In the genomic region with DNA sequence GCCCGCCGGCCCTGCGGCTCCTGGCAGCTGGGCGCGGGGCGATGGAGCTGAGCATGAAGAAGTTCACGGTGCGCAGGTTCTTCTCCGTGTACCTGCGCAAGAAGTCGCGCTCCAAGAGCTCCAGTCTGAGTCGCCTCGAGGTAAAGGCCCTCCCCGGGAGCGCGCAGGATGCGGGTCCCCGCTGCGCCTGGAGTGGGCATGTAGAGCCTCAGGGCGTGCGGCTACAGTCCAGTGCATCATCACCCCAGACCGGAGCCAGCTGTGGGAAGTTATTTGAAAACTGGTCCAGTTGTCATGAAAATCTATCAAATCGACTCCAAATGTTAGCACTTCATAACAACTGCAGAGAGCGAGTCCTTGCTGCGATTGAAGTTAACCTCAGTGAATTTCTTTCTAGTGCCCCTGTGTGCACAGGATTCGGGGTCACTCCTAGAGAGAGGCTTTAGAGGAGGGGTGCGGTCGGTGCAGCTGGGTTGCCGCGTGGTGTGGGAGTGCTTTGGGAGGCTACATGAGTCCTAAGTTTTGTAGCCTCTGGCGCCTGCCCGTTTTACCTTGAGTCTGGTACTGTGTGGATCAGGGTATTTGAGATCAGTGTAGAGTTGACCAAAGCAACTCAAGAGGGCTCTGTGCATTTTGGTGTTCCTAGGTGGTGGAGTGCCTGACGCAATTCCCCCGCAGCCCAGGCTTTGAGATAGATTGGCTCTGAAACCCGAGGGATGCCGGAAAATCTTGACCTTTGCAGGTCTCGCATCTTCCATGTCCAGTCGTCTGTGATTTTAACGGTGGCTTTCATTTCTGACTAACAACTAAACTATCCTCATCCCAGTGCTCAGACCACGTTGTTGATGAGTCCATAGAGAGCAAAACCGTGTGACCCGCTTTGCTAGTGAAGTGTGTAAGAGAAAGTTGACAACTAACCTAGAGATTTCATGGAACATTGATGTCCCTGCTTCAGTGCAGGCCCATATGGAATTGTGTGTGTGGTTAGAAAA, we compare ENCODE assay signal across 8 mouse cellular contexts. TPM values are rescaled to one million over a fixed set of nuclear protein-coding genes. Genes with fewer than 3 reads are reported as not detected.
DNase-seq lines count a peak whose midpoint lies in the region; ATAC-seq and TF ChIP-seq lines count a peak whose summit lies in the region.

No protein-coding gene starts in this region.

- H3K4me3 ChIP-seq in hindbrain, embryonic 11.5 days (ENCODE audit: low read depth, low read length): peak overlapping the region; percentile 81
- H3K4me3 ChIP-seq in liver, embryonic 14.5 days (ENCODE audit: insufficient read depth in 1 of 2, low read depth in 2 of 2, low read length in 2 of 2): peak overlapping the region; percentile 46 to 52
- peak overlapping the region; percentile 88 for H3K4me3 ChIP-seq in stomach, embryonic 16.5 days (replicated peaks; ENCODE audit: low read length)

- WGBS in hindbrain, embryonic 11.5 days: 2% methylated on average over 43 of the region's 43 CpGs
- 6% methylated on average over 43 of the region's 43 CpGs for WGBS in liver, embryonic 14.5 days (ENCODE audit: insufficient replicate concordance)
- WGBS in stomach, embryonic 16.5 days: 4% methylated on average over 43 of the region's 43 CpGs

- H3K27me3 ChIP-seq in hindbrain, embryonic 11.5 days (ENCODE audit: control insufficient read depth, insufficient read depth, low read length): no peaks in the 10 kb centered on the region
- H3K27me3 ChIP-seq in liver, embryonic 14.5 days (ENCODE audit: control insufficient read depth, insufficient read depth, low read length): peaks cover 10% of the 10 kb centered on the region
- no peaks in the 10 kb centered on the region; the same call in 1 of the 2 replicates for H3K27me3 ChIP-seq in stomach, embryonic 16.5 days (ENCODE audit: control insufficient read depth, insufficient read depth, low read length)

- no peaks in the 10 kb centered on the region for H3K4me1 ChIP-seq in hindbrain, embryonic 11.5 days (replicated peaks; ENCODE audit: control insufficient read depth, insufficient read depth, low read length)
- H3K4me1 ChIP-seq in liver, embryonic 14.5 days (replicated peaks; ENCODE audit: control insufficient read depth in 2 of 2, insufficient read depth in 2 of 2, low read length in 1 of 2): peaks cover 9 to 15% of the 10 kb centered on the region in 2 experiments
- peaks cover 17% of the 10 kb centered on the region for H3K4me1 ChIP-seq in stomach, embryonic 16.5 days (ENCODE audit: control insufficient read depth, insufficient read depth, low read length)

- no peaks in the 10 kb centered on the region for H3K9me3 ChIP-seq in hindbrain, embryonic 11.5 days (ENCODE audit: control insufficient read depth, low read length)
- H3K9me3 ChIP-seq in liver, embryonic 14.5 days (ENCODE audit: control insufficient read depth, low read length): no peaks in the 10 kb centered on the region
- H3K9me3 ChIP-seq in stomach, embryonic 16.5 days (replicated peaks; ENCODE audit: control insufficient read depth, low read length): no peaks in the 10 kb centered on the region

- peak; percentile 13 for DNase-seq in adrenal gland, postnatal 10 days
- DNase-seq in adrenal gland, adult 8-10 months: no peak
- peak; percentile 37 for DNase-seq in right cerebral cortex, adult 18-20 months
- DNase-seq in right cerebral cortex, postnatal 14 days: no peak
- DNase-seq in hindbrain, embryonic 11.5 days (ENCODE audit: low spot score): peak; percentile 69
- no peak for DNase-seq in liver, embryonic 14.5 days (ENCODE audit: low read depth in 3 of 3, low spot score in 3 of 3)
- no peak for DNase-seq in T-cell, adult 2 months (ENCODE audit: low spot score)

- no peak for TF ChIP-seq CTCF in liver, embryonic 14.5 days (IDR thresholded peaks at IDR 0.05; ENCODE audit: low read depth)

- H3K4me2 ChIP-seq in hindbrain, embryonic 11.5 days (replicated peaks; ENCODE audit: low read depth, low read length): peak overlapping the region; percentile 63
- peak overlapping the region; percentile 67 for H3K4me2 ChIP-seq in liver, embryonic 14.5 days (ENCODE audit: low read depth)
- peak overlapping the region; percentile 86 for H3K4me2 ChIP-seq in stomach, embryonic 16.5 days (ENCODE audit: low read depth, low read length)

- peak overlapping the region; percentile 89 for H3K9ac ChIP-seq in hindbrain, embryonic 11.5 days (ENCODE audit: low read depth, low read length)
- H3K9ac ChIP-seq in liver, embryonic 14.5 days (replicated peaks): no peak overlapping the region
- H3K9ac ChIP-seq in stomach, embryonic 16.5 days (ENCODE audit: low read length): peak overlapping the region; percentile 81

- peak overlapping the region; percentile 83 for H3K27ac ChIP-seq in hindbrain, embryonic 11.5 days (ENCODE audit: low read depth, low read length)
- H3K27ac ChIP-seq in liver, embryonic 14.5 days: no peak overlapping the region
- peak overlapping the region; percentile 74 for H3K27ac ChIP-seq in stomach, embryonic 16.5 days (ENCODE audit: low read length)

- no peaks in the 10 kb centered on the region for H3K36me3 ChIP-seq in hindbrain, embryonic 11.5 days (ENCODE audit: control insufficient read depth, insufficient read depth, low read length)
- H3K36me3 ChIP-seq in liver, embryonic 14.5 days (replicated peaks; ENCODE audit: control insufficient read depth, insufficient read depth, low read depth): no peaks in the 10 kb centered on the region
- H3K36me3 ChIP-seq in stomach, embryonic 16.5 days (ENCODE audit: control insufficient read depth, insufficient read depth, low read length): no peaks in the 10 kb centered on the region

- ATAC-seq in hindbrain, embryonic 11.5 days (ENCODE audit: low FRiP score): peak; percentile 36
- no peak for ATAC-seq in liver, embryonic 14.5 days (ENCODE audit: insufficient read depth)
- no peak; the same call in 1 of the 2 replicates for ATAC-seq in stomach, embryonic 16.5 days (ENCODE audit: insufficient read depth, low FRiP score)

- TF ChIP-seq EP300 in liver, embryonic 14.5 days (IDR thresholded peaks at IDR 0.05; ENCODE audit: low read depth): no peak

RNA-seq across cellular contexts. Expression of a gene that starts 0.7 kb away (rescaled TPM):
- 10 to 100 TPM; 12.9 to 23.2 TPM for total RNA-seq in adrenal gland, postnatal 10 days (2021)
- 10 to 100 TPM; 14.9 to 20.8 (median 19.2) TPM for total RNA-seq in adrenal gland, adult 8-10 months (2022)
- 22.5 and 27.2 TPM in 2 replicates for polyA plus RNA-seq in hindbrain, embryonic 11.5 days (2014; fragmentation: Nextera tagmentation; extraction: Ambion mirVana)
- polyA plus RNA-seq in liver, embryonic 14.5 days (2012; rRNA removed): 1.0 and 1.1 TPM in 2 replicates
- 0.89 and 1.2 TPM in 2 replicates for polyA plus RNA-seq in liver, embryonic 14.5 days (2014; fragmentation: Nextera tagmentation; extraction: Ambion mirVana)
- 7.2 and 7.8 TPM in 2 replicates for polyA plus RNA-seq in stomach, embryonic 16.5 days (2015; fragmentation: Nextera tagmentation; extraction: Ambion mirVana)

Comparison
In these comparisons a context has a peak if more than half of its experiments do, and no peak if none do; other contexts are left out.
1. DNase-seq: peak in adrenal gland, postnatal 10 days (single experiment), right cerebral cortex, adult 18-20 months (single experiment) and hindbrain, embryonic 11.5 days (single experiment); none in adrenal gland, adult 8-10 months (single experiment), right cerebral cortex, postnatal 14 days (single experiment), liver, embryonic 14.5 days (0 of 3) and T-cell, adult 2 months (single experiment).
2. Peak in every context shown above with its lines, with median percentiles within 50 percentile points of each other: H3K4me2 ChIP-seq and H3K4me3 ChIP-seq.